8 mouse cellular contexts compared by ENCODE assay signal in the genomic region with DNA sequence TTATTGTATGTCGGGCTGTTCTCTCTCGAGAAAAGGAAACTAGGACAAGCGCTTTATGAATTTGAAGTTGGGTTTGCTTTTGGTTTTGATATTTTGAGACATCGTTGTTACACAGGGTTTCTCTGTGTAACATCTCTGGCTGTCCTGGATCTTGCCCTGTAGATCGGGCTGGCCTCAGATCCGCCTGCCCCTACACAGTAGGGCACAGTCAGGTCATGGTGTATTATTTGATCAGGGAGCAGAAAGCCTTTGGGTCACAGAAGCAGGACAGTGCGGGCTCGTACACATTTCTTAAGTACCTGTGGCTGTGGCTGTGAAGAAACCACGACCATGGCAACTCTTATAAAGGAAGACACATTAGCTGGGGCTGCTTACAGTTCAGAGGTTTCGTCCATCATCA. TPM values are rescaled to one million over a fixed set of nuclear protein-coding genes. Genes with fewer than 3 reads are reported as not detected.
DNase-seq lines count a peak whose midpoint lies in the region; ATAC-seq and TF ChIP-seq lines count a peak whose summit lies in the region.

No protein-coding gene starts in this region.

- peak; percentile 63 for DNase-seq in liver, adult 2 months (ENCODE audit: extremely low read depth, low read depth, low spot score)
- no peak for DNase-seq in liver
- DNase-seq in layer of hippocampus, adult 9-11 months = no peak
- DNase-seq in adrenal gland, adult 8-10 months = no peak
- no peak for DNase-seq in layer of hippocampus, postnatal 10 days (ENCODE audit: low spot score in 2 of 2)

- H3K4me3 ChIP-seq in liver, adult 2 months (ENCODE audit: insufficient read depth, low read depth, low read length) = peak overlapping the region; percentile 99
- peak overlapping the region; percentile 72 for H3K4me3 ChIP-seq in embryonic facial prominence, embryonic 12.5 days
- H3K4me3 ChIP-seq in intestine, embryonic 15.5 days (replicated peaks) = peak overlapping the region; percentile 69
- peak overlapping the region; percentile 76 for H3K4me3 ChIP-seq in neural tube, embryonic 13.5 days

- peak overlapping the region; percentile 84 for H3K4me2 ChIP-seq in embryonic facial prominence, embryonic 12.5 days (replicated peaks)
- H3K4me2 ChIP-seq in intestine, embryonic 15.5 days (replicated peaks) = peak overlapping the region; percentile 76
- peak overlapping the region; percentile 92 for H3K4me2 ChIP-seq in neural tube, embryonic 13.5 days

- H3K27ac ChIP-seq in liver, adult 2 months (replicated peaks; ENCODE audit: insufficient read depth, low read depth, low read length) = peak overlapping the region; percentile 78
- H3K27ac ChIP-seq in embryonic facial prominence, embryonic 12.5 days = peak overlapping the region; percentile 85; the same call in 1 of the 2 replicates
- no peak overlapping the region for H3K27ac ChIP-seq in intestine, embryonic 15.5 days
- peak overlapping the region; percentile 89; the same call in 1 of the 2 replicates for H3K27ac ChIP-seq in neural tube, embryonic 13.5 days (replicated peaks)

- TF ChIP-seq CTCF in liver, adult 2 months (IDR thresholded peaks at IDR 0.05; ENCODE audit: low read depth, low read length) = no peak

- H3K9me3 ChIP-seq in embryonic facial prominence, embryonic 12.5 days = no peaks in the 10 kb centered on the region
- H3K9me3 ChIP-seq in intestine, embryonic 15.5 days = no peaks in the 10 kb centered on the region
- H3K9me3 ChIP-seq in neural tube, embryonic 13.5 days = no peaks in the 10 kb centered on the region

- no peaks in the 10 kb centered on the region; the same call in 1 of the 2 replicates for H3K79me2 ChIP-seq in liver, adult 2 months (ENCODE audit: control insufficient read depth, insufficient read depth, low read length)

- H3K9ac ChIP-seq in liver, adult 2 months (ENCODE audit: low read depth, low read length) = peak overlapping the region; percentile 97
- peak overlapping the region; percentile 68 for H3K9ac ChIP-seq in embryonic facial prominence, embryonic 12.5 days
- H3K9ac ChIP-seq in intestine, embryonic 15.5 days = peak overlapping the region; percentile 81
- peak overlapping the region; percentile 86 for H3K9ac ChIP-seq in neural tube, embryonic 13.5 days

- TF ChIP-seq POLR2A in liver, adult 2 months (IDR thresholded peaks at IDR 0.05; ENCODE audit: extremely low read depth, insufficient read depth, low read length) = no peak

- WGBS in liver, adult 2 months = 4% methylated on average over 10 of the region's 10 CpGs
- WGBS in embryonic facial prominence, embryonic 12.5 days = 22% methylated on average over 10 of the region's 10 CpGs
- 19% methylated on average over 10 of the region's 10 CpGs for WGBS in intestine, embryonic 15.5 days
- WGBS in neural tube, embryonic 13.5 days = 32% methylated on average over 10 of the region's 10 CpGs

- ATAC-seq in embryonic facial prominence, embryonic 12.5 days (ENCODE audit: insufficient number of reproducible peaks, insufficient read depth, low FRiP score, low TSS enrichment) = no peak
- ATAC-seq in intestine, embryonic 15.5 days = no peak
- ATAC-seq in neural tube, embryonic 13.5 days (ENCODE audit: low read depth) = no peak

- H3K27me3 ChIP-seq in liver, adult 2 months (ENCODE audit: control insufficient read depth, insufficient read depth, low read length) = no peaks in the 10 kb centered on the region
- no peaks in the 10 kb centered on the region for H3K27me3 ChIP-seq in embryonic facial prominence, embryonic 12.5 days
- no peaks in the 10 kb centered on the region for H3K27me3 ChIP-seq in intestine, embryonic 15.5 days (replicated peaks)
- no peaks in the 10 kb centered on the region for H3K27me3 ChIP-seq in neural tube, embryonic 13.5 days

- H3K36me3 ChIP-seq in liver, adult 2 months (ENCODE audit: control insufficient read depth, insufficient read depth, low read length) = peaks cover 22% of the 10 kb centered on the region
- peaks cover 33% of the 10 kb centered on the region for H3K36me3 ChIP-seq in embryonic facial prominence, embryonic 12.5 days
- peaks cover 20% of the 10 kb centered on the region for H3K36me3 ChIP-seq in intestine, embryonic 15.5 days
- peaks cover 40% of the 10 kb centered on the region for H3K36me3 ChIP-seq in neural tube, embryonic 13.5 days

- H3K4me1 ChIP-seq in liver, adult 2 months (ENCODE audit: control insufficient read depth, insufficient read depth, low read length) = peaks cover 11% of the 10 kb centered on the region
- H3K4me1 ChIP-seq in embryonic facial prominence, embryonic 12.5 days = peaks cover 9% of the 10 kb centered on the region
- H3K4me1 ChIP-seq in intestine, embryonic 15.5 days (replicated peaks) = peaks cover 9% of the 10 kb centered on the region
- peaks cover 33% of the 10 kb centered on the region for H3K4me1 ChIP-seq in neural tube, embryonic 13.5 days (replicated peaks)

RNA-seq across cellular contexts. Expression of gene Pmpcb, which starts 0.7 kb away (rescaled TPM):
- total RNA-seq in liver, adult 2 months (2014; rRNA removed) = 160 and 167 TPM in 2 replicates
- polyA plus RNA-seq in liver, adult 2 months (2012; rRNA removed) = 63.4 and 71.6 TPM in 2 replicates
- polyA plus RNA-seq in embryonic facial prominence, embryonic 12.5 days (2016; fragmentation: Nextera tagmentation; extraction: Ambion mirVana) = 83.8 and 89.1 TPM in 2 replicates
- polyA plus RNA-seq in intestine, embryonic 15.5 days (2015; fragmentation: Nextera tagmentation; extraction: Ambion mirVana) = 80.7 and 88.8 TPM in 2 replicates
- 77.5 and 88.0 TPM in 2 replicates for polyA plus RNA-seq in neural tube, embryonic 13.5 days (2015; fragmentation: Nextera tagmentation; extraction: Ambion mirVana)
- 100 to 1,000 TPM; 215 to 293 (median 236) TPM for total RNA-seq in adrenal gland, adult 8-10 months (2022)
- total RNA-seq in layer of hippocampus, postnatal 10 days (2021) = 10 to 100 TPM; 64.6 to 66.2 TPM

RNA-seq across cellular contexts. Expression of gene Napepld, which starts 36.4 kb away (rescaled TPM):
- total RNA-seq in liver, adult 2 months (2014; rRNA removed) = 0.83 and 0.87 TPM in 2 replicates
- 0.37 and 0.40 TPM in 2 replicates for polyA plus RNA-seq in liver, adult 2 months (2012; rRNA removed)
- polyA plus RNA-seq in embryonic facial prominence, embryonic 12.5 days (2016; fragmentation: Nextera tagmentation; extraction: Ambion mirVana) = 3.2 and 3.3 TPM in 2 replicates
- 3.4 TPM in 2 replicates for polyA plus RNA-seq in intestine, embryonic 15.5 days (2015; fragmentation: Nextera tagmentation; extraction: Ambion mirVana)
- polyA plus RNA-seq in neural tube, embryonic 13.5 days (2015; fragmentation: Nextera tagmentation; extraction: Ambion mirVana) = 2.0 and 2.5 TPM in 2 replicates
- 10 to 100 TPM; 43.1 to 64.5 (median 46.1) TPM for total RNA-seq in adrenal gland, adult 8-10 months (2022)
- total RNA-seq in layer of hippocampus, postnatal 10 days (2021) = 1 to 10 TPM; 6.6 to 7.1 TPM

RNA-seq across cellular contexts. Expression of gene Dnajc2, which starts 47.4 kb away (rescaled TPM):
- 8.7 and 10.6 TPM in 2 replicates for total RNA-seq in liver, adult 2 months (2014; rRNA removed)
- 4.9 and 7.0 TPM in 2 replicates for polyA plus RNA-seq in liver, adult 2 months (2012; rRNA removed)
- polyA plus RNA-seq in embryonic facial prominence, embryonic 12.5 days (2016; fragmentation: Nextera tagmentation; extraction: Ambion mirVana) = 76.9 and 79.8 TPM in 2 replicates
- polyA plus RNA-seq in intestine, embryonic 15.5 days (2015; fragmentation: Nextera tagmentation; extraction: Ambion mirVana) = 76.3 and 88.1 TPM in 2 replicates
- polyA plus RNA-seq in neural tube, embryonic 13.5 days (2015; fragmentation: Nextera tagmentation; extraction: Ambion mirVana) = 78.4 and 79.1 TPM in 2 replicates
- total RNA-seq in adrenal gland, adult 8-10 months (2022) = 10 to 100 TPM; 25.4 to 31.8 (median 30.2) TPM
- 10 to 100 TPM; 38.4 to 41.8 TPM for total RNA-seq in layer of hippocampus, postnatal 10 days (2021)

RNA-seq across cellular contexts. Expression of gene Psmc2, which starts 47.5 kb away (rescaled TPM):
- total RNA-seq in liver, adult 2 months (2014; rRNA removed) = 48.0 and 50.0 TPM in 2 replicates
- 30.3 and 31.3 TPM in 2 replicates for polyA plus RNA-seq in liver, adult 2 months (2012; rRNA removed)
- polyA plus RNA-seq in embryonic facial prominence, embryonic 12.5 days (2016; fragmentation: Nextera tagmentation; extraction: Ambion mirVana) = 188 and 198 TPM in 2 replicates
- 165 and 175 TPM in 2 replicates for polyA plus RNA-seq in intestine, embryonic 15.5 days (2015; fragmentation: Nextera tagmentation; extraction: Ambion mirVana)
- 197 and 199 TPM in 2 replicates for polyA plus RNA-seq in neural tube, embryonic 13.5 days (2015; fragmentation: Nextera tagmentation; extraction: Ambion mirVana)
- total RNA-seq in adrenal gland, adult 8-10 months (2022) = 100 to 1,000 TPM; 127 to 153 (median 141) TPM
- total RNA-seq in layer of hippocampus, postnatal 10 days (2021) = 100 to 1,000 TPM; 112 to 119 TPM
